Mouse (Mus musculus): ENCODE data around the gene Rasgef1b.

DNA sequence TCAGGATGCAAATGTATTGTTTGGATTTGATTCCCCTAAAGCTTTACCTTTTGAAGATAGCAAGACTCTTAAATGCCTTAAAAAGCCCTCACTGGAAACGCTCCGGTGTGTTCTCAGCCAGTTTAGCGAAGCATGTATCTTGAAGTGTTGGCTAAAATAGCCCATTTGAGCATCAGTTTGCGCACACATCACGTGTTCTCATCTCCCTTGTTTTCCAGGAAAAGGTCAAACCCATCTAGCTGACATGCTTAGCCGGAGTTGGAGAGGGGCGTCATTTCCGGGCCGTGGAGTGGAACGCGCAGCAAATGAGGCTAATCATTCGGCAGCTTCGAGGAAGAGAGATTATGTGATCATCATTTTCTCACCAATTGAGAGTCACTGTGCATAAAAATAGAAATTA, 24.5 kb upstream of the Rasgef1b start:
- no peak for TF ChIP-seq CTCF (IDR thresholded peaks at IDR 0.05; ENCODE audit: insufficient read depth, low read length)
- TF ChIP-seq POLR2A (IDR thresholded peaks at IDR 0.05; ENCODE audit: borderline replicate concordance, extremely low read depth, low read depth, low read length) = no peak
